Mouse (Mus musculus): ENCODE data around the gene Acox1.

DNA sequence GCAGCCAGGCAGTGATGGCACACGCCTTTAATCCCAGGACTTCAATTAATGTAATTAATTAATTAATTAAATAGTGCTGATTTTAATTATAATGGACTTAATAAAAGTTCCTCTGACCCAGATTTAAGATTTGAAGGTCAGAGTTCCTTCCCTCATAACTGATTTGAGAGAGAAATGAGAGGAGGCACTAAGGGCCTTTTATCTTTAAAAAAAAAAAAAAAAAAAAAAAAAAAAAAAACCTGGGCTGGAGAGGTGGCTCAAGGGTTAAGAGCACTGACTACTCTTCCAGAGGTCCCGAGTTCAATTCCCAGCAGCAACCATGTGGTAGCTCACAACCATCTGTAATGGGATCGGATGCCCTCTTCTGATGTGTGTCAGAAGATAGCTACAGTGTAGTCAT is 9.8 kb upstream of the Acox1 start:
- TF ChIP-seq CTCF (IDR thresholded peaks at IDR 0.05 in 2 of 3, conservative IDR thresholded peaks at IDR 0.05 in 1 of 3; ENCODE audit: control insufficient read depth in 1 of 3, insufficient read depth in 1 of 3, low read depth in 2 of 3, low read length in 3 of 3, poor library complexity in 1 of 3, severe bottlenecking in 1 of 3) = no peak
- no peak for TF ChIP-seq GATA1 (IDR thresholded peaks at IDR 0.05; ENCODE audit: low read depth, low read length)
- no peak for TF ChIP-seq CHD2 (IDR thresholded peaks at IDR 0.05; ENCODE audit: low read length)
- TF ChIP-seq POLR2A (IDR thresholded peaks at IDR 0.05; ENCODE audit: control insufficient read depth in 1 of 2, insufficient read depth in 1 of 2, low read depth in 1 of 2, low read length in 2 of 2, poor library complexity in 1 of 2) = no peak
- no peak for TF ChIP-seq EP300 (IDR thresholded peaks at IDR 0.05; ENCODE audit: low read depth in 1 of 2, low read length in 2 of 2)
- TF ChIP-seq POLR2AphosphoS2 (IDR thresholded peaks at IDR 0.05; ENCODE audit: low read length) = no peak
- no peak for TF ChIP-seq ZKSCAN1 (IDR thresholded peaks at IDR 0.05; ENCODE audit: low read depth, low read length)
- TF ChIP-seq MAX (IDR thresholded peaks at IDR 0.05; ENCODE audit: low read length) = no peak
- no peak for TF ChIP-seq KAT2A (conservative IDR thresholded peaks at IDR 0.05; ENCODE audit: low read depth, low read length)
- TF ChIP-seq SMC3 (IDR thresholded peaks at IDR 0.05; ENCODE audit: low read depth, low read length) = no peak
- no peak for TF ChIP-seq MEF2A (IDR thresholded peaks at IDR 0.05; ENCODE audit: extremely low read depth, insufficient replicate concordance, low read depth, low read length, poor library complexity, severe bottlenecking)
